Mouse (Mus musculus) spleen, postnatal 36 days (tissue): ENCODE data around the gene Iqch.

ENCODE experiments used
- DNase-seq, 2 experiments: peaks; one replicate each; pipeline ENCODE4 v3.0.0; 2022; ENCODE audit warnings: low spot score in 2 of 2, mixed read lengths in 1 of 2

The Iqch gene

GRCm38 (mm10) chr9:63495786-63496185 lies 106.5 kb downstream of the Iqch start:
- no peak for DNase-seq

GRCm38 (mm10) chr9:63493746-63494145 lies 108.5 kb downstream of the Iqch start:
- no peak for DNase-seq

GRCm38 (mm10) chr9:63492291-63492690 lies 110.0 kb downstream of the Iqch start:
- DNase-seq, result no peak

- DNase-seq, result no peak
These were observed 111.6 kb downstream of the Iqch start for GRCm38 (mm10) chr9:63490521-63491307.

GRCm38 (mm10) chr9:63489156-63489555 lies 113.1 kb downstream of the Iqch start:
- DNase-seq, result no peak

- DNase-seq, result no peak
These were observed 136.7 kb downstream of the Iqch start for GRCm38 (mm10) chr9:63465561-63465960.

GRCm38 (mm10) chr9:63462296-63462695 lies 140.0 kb downstream of the Iqch start:
- DNase-seq, result peak; percentile 47 to 53

GRCm38 (mm10) chr9:63456401-63456800 lies 145.9 kb downstream of the Iqch start:
- no peak for DNase-seq

GRCm38 (mm10) chr9:63454341-63454740 lies 148.0 kb downstream of the Iqch start:
- no peak for DNase-seq

- no peak for DNase-seq
These were observed 151.7 kb downstream of the Iqch start for GRCm38 (mm10) chr9:63450531-63451030.

- no peak for DNase-seq
These were observed 158.6 kb downstream of the Iqch start for GRCm38 (mm10) chr9:63443695-63444094.

GRCm38 (mm10) chr9:63430652-63431051 lies 171.6 kb downstream of the Iqch start:
- DNase-seq, result no peak

GRCm38 (mm10) chr9:63421096-63421736 lies 181.1 kb downstream of the Iqch start:
- no peak for DNase-seq

GRCm38 (mm10) chr9:63420396-63420795 lies 181.9 kb downstream of the Iqch start:
- DNase-seq, result no peak

GRCm38 (mm10) chr9:63400176-63400575 lies 202.1 kb downstream of the Iqch start:
- DNase-seq, result no peak

GRCm38 (mm10) chr9:63399463-63399815 lies 202.9 kb downstream of the Iqch start:
- no peak for DNase-seq

- peak; percentile 95 to 97 for DNase-seq
These were observed 203.5 kb downstream of the Iqch start, which contains the start of gene 2300009A05Rik for GRCm38 (mm10) chr9:63398611-63399462. Gene 2300009A05Rik (minus strand): TSS chr9:63399246.

- no peak for DNase-seq
These were observed 206.7 kb downstream of the Iqch start for GRCm38 (mm10) chr9:63395612-63396011.

GRCm38 (mm10) chr9:63391307-63391706 lies 211.0 kb downstream of the Iqch start:
- no peak for DNase-seq

- no peak for DNase-seq
These were observed 219.5 kb downstream of the Iqch start for GRCm38 (mm10) chr9:63382761-63383160.

GRCm38 (mm10) chr9:63380326-63380725 lies 222.0 kb downstream of the Iqch start:
- DNase-seq, result no peak

- no peak for DNase-seq
These were observed 224.1 kb downstream of the Iqch start for GRCm38 (mm10) chr9:63378174-63378573.
